Mouse (Mus musculus) forebrain, postnatal 0 days (tissue): ENCODE data around the gene March10. TPM values are rescaled to one million over a fixed set of nuclear protein-coding genes. Genes with fewer than 3 reads are reported as not detected.

Experiments
- ATAC-seq: fragments of 200-750 bp; cut with Nextera tagmentation; 2 replicates; pipeline ENCODE4 v1.8.0; 2017; ENCODE audit warnings: mild to moderate bottlenecking, moderate library complexity
- DNase-seq: peaks from one replicate; pipeline ENCODE4 v3.0.0-alpha.2; 2015
- H3K27ac ChIP-seq: fragments of 300-500 bp; sonication (generic); 2 replicates; pipeline ENCODE4 v1.5.1; 2014; ENCODE audit warnings: low read depth, mild to moderate bottlenecking, antibody characterized with exemption, low read length, moderate library complexity, mixed read lengths
- H3K27me3 ChIP-seq: fragments of 300-500 bp; sonication (generic); 2 replicates; pipeline ENCODE4 v1.6.1; 2014; ENCODE audit warnings: mild to moderate bottlenecking, low read length, mixed read lengths; ENCODE audit not compliant: insufficient read depth
- H3K36me3 ChIP-seq: fragments of 300-500 bp; sonication (generic); 2 replicates; pipeline ENCODE4 v1.6.1; 2014; ENCODE audit warnings: mild to moderate bottlenecking, moderate library complexity; ENCODE audit not compliant: insufficient read depth
- H3K4me1 ChIP-seq: fragments of 300-500 bp; sonication (generic); 2 replicates; pipeline ENCODE4 v1.6.1; 2014; ENCODE audit warnings: antibody characterized with exemption; ENCODE audit not compliant: insufficient read depth
- H3K4me2 ChIP-seq: fragments of 300-500 bp; sonication (generic); 2 replicates; pipeline ENCODE4 v1.6.1; 2014; ENCODE audit warnings: low read depth, mild to moderate bottlenecking, moderate library complexity
- H3K4me3 ChIP-seq: fragments of 300-500 bp; sonication (generic); 2 replicates; pipeline ENCODE4 v1.5.1; 2014; ENCODE audit warnings: low read depth, low read length, mixed read lengths
- H3K9ac ChIP-seq: fragments of 300-500 bp; sonication (generic); 2 replicates; pipeline ENCODE4 v1.6.1; 2014; ENCODE audit warnings: mild to moderate bottlenecking
- H3K9me3 ChIP-seq: fragments of 300-500 bp; sonication (generic); 2 replicates; pipeline ENCODE4 v1.6.1; 2016; ENCODE audit warnings: low read length
- CTCF ChIP-seq: sonication (generic); IDR thresholded peaks from 2 replicates; pipeline ENCODE4 v1.5.1; 2016; ENCODE audit warnings: antibody characterized with exemption, control low read depth, low read depth
- WGBS: fragments of 180-500 bp; shearing (Covaris S2); extraction: QIAGEN DNeasy Blood & Tissue Kit; methylation state at CpG from one replicate; pipeline ENCODE4 v1.1.7; 2014; 5-methylcytosine and 5-hydroxymethylcytosine counted together
- polyA plus RNA-seq: library from polyadenylated mRNA; unstranded; fragments of >200 nt; fragmentation: Nextera tagmentation; extraction: Ambion mirVana; gene quantifications from 2 replicates; pipeline ENCODE4 v1.2.1, GENCODE M21; 2015
- total RNA-seq: library from RNA; depleted of rRNA; stranded (reverse); fragments of >200 nt; gene quantifications from 2 replicates; pipeline ENCODE4 v1.2.3, GENCODE M21; 2014

Gene March10
- total and polyA plus RNA-seq, 2 experiments from 2014 or later = 0.38 to 0.58 TPM

GRCm38 (mm10) chr11:105420671-105421450 lies 35.7 kb downstream of the March10 start:
- H3K9ac ChIP-seq = no peak overlapping the region
- TF ChIP-seq CTCF = no peak
- WGBS = 70% methylated on average over 7 of the region's 7 CpGs
- H3K27ac ChIP-seq = no peak overlapping the region
- DNase-seq (no peak), ATAC-seq (no peak)
- no peaks in the 10 kb centered on the region for H3K9me3 ChIP-seq
- H3K4me3 ChIP-seq = no peak overlapping the region
- no peaks in the 10 kb centered on the region for H3K27me3 ChIP-seq
- no peaks in the 10 kb centered on the region for H3K36me3 ChIP-seq
- H3K4me1 ChIP-seq = no peaks in the 10 kb centered on the region
- H3K4me2 ChIP-seq = no peak overlapping the region

DNA sequence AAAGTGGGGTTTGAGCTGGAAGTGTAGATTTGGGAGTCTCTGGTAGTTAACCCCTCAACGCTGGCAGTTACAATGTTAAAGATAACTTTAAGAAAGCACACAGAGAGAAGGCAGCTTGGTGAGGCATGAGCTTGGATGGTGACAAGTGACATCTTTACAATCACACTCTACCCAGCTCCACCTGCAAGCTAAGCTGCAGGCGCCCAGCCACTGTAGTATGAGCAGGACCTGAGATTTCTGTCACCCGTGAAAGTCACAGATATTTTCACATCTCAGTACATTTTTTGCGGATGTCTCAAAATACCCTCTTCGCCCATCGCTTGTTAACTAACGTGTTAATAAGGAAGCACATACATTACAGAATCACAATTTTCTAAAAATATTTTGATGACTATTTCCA lies 36.6 kb downstream of the March10 start:
- Histone ChIP-seq H3K9me3 (no peaks in the 10 kb centered on the region), H3K4me1 (no peaks in the 10 kb centered on the region), H3K27me3 (no peaks in the 10 kb centered on the region), H3K4me2 (no peak overlapping the region), H3K36me3 (no peaks in the 10 kb centered on the region), H3K4me3 (no peak overlapping the region), H3K9ac (no peak overlapping the region), H3K27ac (no peak overlapping the region)
- no peak for DNase-seq
- 75% methylated on average over 7 of the region's 7 CpGs for WGBS
- no peak for ATAC-seq
- no peak for TF ChIP-seq CTCF

GRCm38 (mm10) chr11:105414009-105414408 lies 42.5 kb downstream of the March10 start:
- WGBS = 88% methylated on average over 1 of the region's 1 CpGs
- DNase-seq (no peak), ATAC-seq (no peak)
- H3K27ac ChIP-seq = no peak overlapping the region
- TF ChIP-seq CTCF = no peak
- H3K9me3 ChIP-seq = no peaks in the 10 kb centered on the region
- no peaks in the 10 kb centered on the region for H3K36me3 ChIP-seq
- H3K4me2 ChIP-seq = no peak overlapping the region
- H3K4me3 ChIP-seq = no peak overlapping the region
- no peak overlapping the region for H3K9ac ChIP-seq
- H3K27me3 ChIP-seq = no peaks in the 10 kb centered on the region
- H3K4me1 ChIP-seq = no peaks in the 10 kb centered on the region

- Histone ChIP-seq H3K4me2 (no peak overlapping the region), H3K4me3 (no peak overlapping the region), H3K9me3 (no peaks in the 10 kb centered on the region), H3K4me1 (no peaks in the 10 kb centered on the region), H3K27ac (no peak overlapping the region), H3K27me3 (no peaks in the 10 kb centered on the region), H3K9ac (no peak overlapping the region), H3K36me3 (no peaks in the 10 kb centered on the region)
- WGBS = 89% methylated on average over 11 of the region's 11 CpGs
- DNase-seq = no peak
- ATAC-seq = no peak
- no peak for TF ChIP-seq CTCF
Measured at GRCm38 (mm10) chr11:105409408-105409807, 47.1 kb downstream of the March10 start.

DNA sequence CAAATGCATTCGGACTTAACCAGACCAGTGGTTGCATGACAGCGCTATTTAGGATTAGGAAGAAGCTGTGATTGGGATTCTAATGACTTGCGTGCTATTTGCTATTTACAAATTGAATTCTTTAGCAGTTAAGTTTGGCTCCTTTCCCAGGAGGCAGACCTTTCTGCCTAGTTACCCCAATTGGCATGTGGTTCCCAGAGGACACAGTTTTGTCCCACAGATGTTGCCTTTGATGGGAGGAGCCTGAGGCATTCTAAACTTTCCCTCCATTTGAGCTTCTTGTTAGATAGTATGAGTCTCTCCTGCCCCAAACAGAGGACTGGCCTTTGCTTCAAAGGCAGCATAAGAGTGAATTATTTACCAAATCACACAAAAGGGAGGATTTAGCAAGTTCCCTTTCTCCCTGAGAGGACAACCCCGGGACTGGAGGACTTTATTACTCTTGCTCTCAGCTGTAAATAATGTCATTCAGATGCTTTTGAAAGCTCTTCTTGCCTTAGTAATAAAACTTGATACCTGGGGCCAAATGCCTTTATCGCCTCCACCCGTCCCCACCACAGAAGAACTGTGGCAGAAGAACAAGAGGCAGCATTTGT lies 48.6 kb downstream of the March10 start:
- DNase-seq = no peak

DNA sequence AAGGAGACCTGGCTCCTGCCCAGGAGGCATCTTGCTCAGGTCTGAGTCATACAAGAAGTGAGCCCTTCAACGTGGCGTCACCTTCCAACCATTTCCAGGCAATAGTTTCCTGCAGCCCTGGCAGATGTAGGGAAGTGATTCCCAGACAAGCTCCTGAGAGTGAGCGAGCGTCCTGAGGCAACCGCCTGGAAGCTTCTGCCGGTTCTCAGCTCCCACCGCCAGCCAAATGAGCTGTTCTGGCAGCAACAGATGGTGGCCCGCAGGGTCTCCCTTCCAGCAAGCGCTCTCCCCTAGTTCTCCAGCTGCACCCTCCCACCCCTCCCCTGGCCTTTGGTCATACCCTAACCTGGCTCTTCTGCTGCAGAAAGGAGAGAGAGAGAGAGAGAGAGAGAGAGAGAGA lies 54.2 kb downstream of the March10 start:
- Histone ChIP-seq H3K9ac (no peak overlapping the region), H3K27ac (no peak overlapping the region), H3K4me3 (no peak overlapping the region), H3K9me3 (no peaks in the 10 kb centered on the region), H3K4me2 (no peak overlapping the region), H3K4me1 (no peaks in the 10 kb centered on the region), H3K36me3 (no peaks in the 10 kb centered on the region), H3K27me3 (no peaks in the 10 kb centered on the region)
- ATAC-seq = no peak
- TF ChIP-seq CTCF = no peak
- no peak for DNase-seq
- 40% methylated on average over 9 of the region's 9 CpGs for WGBS

More for the DNA sequence above, 48.6 kb downstream of the March10 start:
- no peak overlapping the region for H3K9ac ChIP-seq
- no peak for TF ChIP-seq CTCF
- no peak overlapping the region for H3K27ac ChIP-seq
- H3K4me3 ChIP-seq = no peak overlapping the region
- WGBS = 21% methylated on average over 6 of the region's 6 CpGs
- no peaks in the 10 kb centered on the region for H3K9me3 ChIP-seq
- H3K36me3 ChIP-seq = no peaks in the 10 kb centered on the region
- no peak overlapping the region for H3K4me2 ChIP-seq
- H3K27me3 ChIP-seq = no peaks in the 10 kb centered on the region
- ATAC-seq = no peak
- no peaks in the 10 kb centered on the region for H3K4me1 ChIP-seq

DNA sequence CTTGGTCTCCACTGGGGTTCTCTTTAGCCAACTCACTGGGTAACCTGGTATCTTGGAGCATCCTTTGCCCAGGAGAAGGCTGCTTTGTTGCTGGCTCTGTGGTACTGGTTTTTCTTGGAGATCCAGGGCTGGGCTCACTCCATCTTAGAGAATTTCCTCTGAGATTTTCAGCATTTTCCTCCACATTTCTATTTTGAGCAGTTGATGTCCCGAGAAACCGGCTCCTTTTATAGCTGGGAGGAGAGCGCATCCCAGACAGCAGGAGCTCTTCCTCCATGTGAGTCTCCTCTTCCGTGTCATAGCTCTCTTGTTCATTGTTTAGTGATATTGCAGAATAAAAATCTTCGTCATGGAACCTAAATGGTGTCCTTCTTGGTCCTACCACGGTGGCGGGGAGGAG lies 66.2 kb downstream of the March10 start:
- DNase-seq (no peak), ATAC-seq (no peak)
- no peak overlapping the region for H3K27ac ChIP-seq
- no peak overlapping the region for H3K4me3 ChIP-seq
- TF ChIP-seq CTCF = no peak
- H3K27me3 ChIP-seq = no peaks in the 10 kb centered on the region
- H3K9me3 ChIP-seq = no peaks in the 10 kb centered on the region
- no peaks in the 10 kb centered on the region for H3K36me3 ChIP-seq
- H3K4me2 ChIP-seq = no peak overlapping the region
- 83% methylated on average over 7 of the region's 7 CpGs for WGBS
- no peaks in the 10 kb centered on the region for H3K4me1 ChIP-seq
- no peak overlapping the region for H3K9ac ChIP-seq
